Mouse (Mus musculus) erythroblast, embryonic 14.5 days (primary cell): ENCODE data around the gene Gm9817. TPM values are rescaled to one million over a fixed set of nuclear protein-coding genes. Genes with fewer than 3 reads are reported as not detected.

Experiments
- H3K27me3 ChIP-seq: 2 replicates; pipeline ENCODE4 v1.6.1; 2012; ENCODE audit warnings: inconsistent platforms; ENCODE audit not compliant: control insufficient read depth
- H3K36me3 ChIP-seq: 2 replicates; pipeline ENCODE4 v1.6.1; 2012; ENCODE audit warnings: mild to moderate bottlenecking, inconsistent platforms; ENCODE audit not compliant: control insufficient read depth
- H3K4me1 ChIP-seq: 2 replicates; pipeline ENCODE4 v1.6.1; 2012; ENCODE audit warnings: inconsistent platforms; ENCODE audit not compliant: control insufficient read depth
- H3K4me3 ChIP-seq: replicated peaks from 2 replicates; pipeline ENCODE3; 2012; ENCODE audit warnings: moderate library complexity, mild to moderate bottlenecking, inconsistent platforms
- H3K9me3 ChIP-seq: 2 replicates; pipeline ENCODE4 v1.6.1; 2012; ENCODE audit warnings: low read length, inconsistent platforms, mixed read lengths; ENCODE audit not compliant: control insufficient read depth
- GATA1 ChIP-seq: IDR thresholded peaks from 2 replicates; pipeline ENCODE4 v1.6.1; 2012; ENCODE audit warnings: low read length, inconsistent platforms, mixed read lengths
- TAL1 ChIP-seq: IDR thresholded peaks from 3 replicates; pipeline ENCODE4 v1.6.1; 2012; ENCODE audit warnings: low read length, inconsistent platforms, mixed read lengths
- polyA plus RNA-seq: library from polyadenylated mRNA; stranded (reverse); fragments of >175 nt; gene quantifications from 2 replicates; pipeline ENCODE4 v1.2.3, GENCODE M21; 2012

Gene Gm9817
- polyA plus RNA-seq, 1 experiment = not detected

- no peak for TF ChIP-seq TAL1
- TF ChIP-seq GATA1 = no peak
- H3K9me3 ChIP-seq = peaks cover 2% of the 10 kb centered on the region; the same call in 1 of the 2 replicates
- no peaks in the 10 kb centered on the region for H3K4me1 ChIP-seq
- H3K4me3 ChIP-seq = no peak overlapping the region
- peaks cover 40% of the 10 kb centered on the region for H3K27me3 ChIP-seq
- H3K36me3 ChIP-seq = no peaks in the 10 kb centered on the region
Measured at GRCm38 (mm10) chr13:45075012-45075411, 3.5 kb upstream of the Gm9817 start.

GRCm38 (mm10) chr13:45075715-45076114 is 2.8 kb upstream of the Gm9817 start:
- no peaks in the 10 kb centered on the region for H3K4me1 ChIP-seq
- TF ChIP-seq GATA1 (no peak), TAL1 (no peak)
- peaks cover 40% of the 10 kb centered on the region for H3K27me3 ChIP-seq
- peaks cover 3% of the 10 kb centered on the region for H3K9me3 ChIP-seq
- no peaks in the 10 kb centered on the region for H3K36me3 ChIP-seq
- H3K4me3 ChIP-seq = no peak overlapping the region

- no peak overlapping the region for H3K4me3 ChIP-seq
Measured at GRCm38 (mm10) chr13:45080771-45081170, 2.3 kb downstream of the Gm9817 start.

GRCm38 (mm10) chr13:45083696-45084095 is 5.2 kb downstream of the Gm9817 start:
- no peaks in the 10 kb centered on the region for H3K4me1 ChIP-seq
- peaks cover 34% of the 10 kb centered on the region for H3K27me3 ChIP-seq
- TF ChIP-seq GATA1 = no peak
- TF ChIP-seq TAL1 = no peak
- no peak overlapping the region for H3K4me3 ChIP-seq
- no peaks in the 10 kb centered on the region for H3K36me3 ChIP-seq
- peaks cover 6% of the 10 kb centered on the region for H3K9me3 ChIP-seq

More at GRCm38 (mm10) chr13:45080771-45081170, 2.3 kb downstream of the Gm9817 start:
- no peak for TF ChIP-seq GATA1
- no peak for TF ChIP-seq TAL1
- peaks cover 45% of the 10 kb centered on the region for H3K27me3 ChIP-seq
- H3K36me3 ChIP-seq = no peaks in the 10 kb centered on the region
- no peaks in the 10 kb centered on the region for H3K4me1 ChIP-seq
- H3K9me3 ChIP-seq = peaks cover 6% of the 10 kb centered on the region

GRCm38 (mm10) chr13:45088796-45089221 is 10.3 kb downstream of the Gm9817 start:
- H3K4me1 ChIP-seq = no peaks in the 10 kb centered on the region
- TF ChIP-seq GATA1 (no peak), TAL1 (no peak)
- H3K4me3 ChIP-seq = no peak overlapping the region
- H3K36me3 ChIP-seq = no peaks in the 10 kb centered on the region
- peaks cover 43% of the 10 kb centered on the region for H3K27me3 ChIP-seq
- no peaks in the 10 kb centered on the region for H3K9me3 ChIP-seq

GRCm38 (mm10) chr13:45089846-45090245 is 11.4 kb downstream of the Gm9817 start:
- Histone ChIP-seq H3K36me3 (no peaks in the 10 kb centered on the region), H3K27me3 (peaks cover 50% of the 10 kb centered on the region), H3K9me3 (no peaks in the 10 kb centered on the region), H3K4me1 (no peaks in the 10 kb centered on the region), H3K4me3 (no peak overlapping the region)
- TF ChIP-seq GATA1 (no peak), TAL1 (no peak)

GRCm38 (mm10) chr13:45092816-45093215 is 14.3 kb downstream of the Gm9817 start:
- TF ChIP-seq TAL1 = no peak
- TF ChIP-seq GATA1 = no peak
- Histone ChIP-seq H3K4me1 (peaks cover 4% of the 10 kb centered on the region), H3K36me3 (no peaks in the 10 kb centered on the region), H3K4me3 (no peak overlapping the region), H3K9me3 (peaks cover 3% of the 10 kb centered on the region), H3K27me3 (peaks cover 47% of the 10 kb centered on the region)

- H3K27me3 ChIP-seq = peaks cover 55% of the 10 kb centered on the region
- peaks cover 9% of the 10 kb centered on the region for H3K4me1 ChIP-seq
- TF ChIP-seq TAL1 (no peak), GATA1 (no peak)
- H3K9me3 ChIP-seq = peaks cover 3% of the 10 kb centered on the region
- no peak overlapping the region for H3K4me3 ChIP-seq
- no peaks in the 10 kb centered on the region for H3K36me3 ChIP-seq
Measured at GRCm38 (mm10) chr13:45095028-45095427, 16.5 kb downstream of the Gm9817 start.

- Histone ChIP-seq H3K4me3 (no peak overlapping the region), H3K9me3 (peaks cover 3% of the 10 kb centered on the region), H3K36me3 (no peaks in the 10 kb centered on the region), H3K27me3 (peaks cover 50% of the 10 kb centered on the region), H3K4me1 (peaks cover 16% of the 10 kb centered on the region)
- TF ChIP-seq GATA1 = no peak
- no peak for TF ChIP-seq TAL1
Measured at GRCm38 (mm10) chr13:45099582-45100229, 21.2 kb downstream of the Gm9817 start.

GRCm38 (mm10) chr13:45106480-45106879 is 28.0 kb downstream of the Gm9817 start:
- TF ChIP-seq TAL1 (no peak), GATA1 (no peak)
- H3K9me3 ChIP-seq = no peaks in the 10 kb centered on the region
- H3K27me3 ChIP-seq = peaks cover 58% of the 10 kb centered on the region
- no peak overlapping the region for H3K4me3 ChIP-seq
- no peaks in the 10 kb centered on the region for H3K36me3 ChIP-seq
- peaks cover 7% of the 10 kb centered on the region; the same call in 1 of the 2 replicates for H3K4me1 ChIP-seq
